Mouse (Mus musculus) ZHBTc4 (cell line): ENCODE results near the gene Fbl.
"Not testable (repeated sequence)": the region's sequence is repeated elsewhere in the genome, so short reads cannot be mapped to it uniquely, and the experiment has no call there.

Source experiments
- DNase-seq: peaks from one replicate; pipeline ENCODE4 v3.0.0-alpha.2; 2011; ENCODE audit warnings: low read depth, low spot score

Gene Fbl

GRCm38 (mm10) chr7:28191903-28192302 is 22.4 kb downstream of the Fbl start:
- DNase-seq, result no peak

- peak; percentile 85 for DNase-seq
Measured at GRCm38 (mm10) chr7:28195414-28196098, 26.0 kb downstream of the Fbl start.

- DNase-seq, result no peak
Measured at GRCm38 (mm10) chr7:28196528-28196927, 27.0 kb downstream of the Fbl start.

DNA sequence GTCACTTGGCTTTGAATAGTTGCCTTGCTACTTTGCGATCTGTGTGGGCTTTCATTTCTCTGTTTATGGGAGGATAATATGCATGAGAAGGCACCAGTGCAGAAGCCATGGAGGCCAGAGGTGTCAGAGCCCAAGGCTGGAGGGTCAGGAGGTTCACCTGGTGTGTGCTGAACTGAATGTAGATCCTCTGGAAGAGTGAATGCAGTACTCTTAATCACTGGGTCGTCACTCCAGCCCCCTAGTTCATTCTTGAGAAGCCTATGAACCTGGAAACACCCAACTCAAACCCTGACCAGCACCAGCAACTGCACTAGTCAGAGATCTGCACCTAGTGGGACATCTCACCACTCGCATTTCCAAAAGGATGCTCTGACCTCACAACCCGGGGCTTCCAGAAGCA is 29.5 kb downstream of the Fbl start:
- no peak for DNase-seq

- DNase-seq, result peak; percentile 68
Measured at GRCm38 (mm10) chr7:28203207-28204108, 33.9 kb downstream of the Fbl start.

GRCm38 (mm10) chr7:28206044-28206600 is 36.6 kb downstream of the Fbl start:
- DNase-seq, result no peak

GRCm38 (mm10) chr7:28208396-28208987 is 39.0 kb downstream of the Fbl start:
- no peak for DNase-seq

GRCm38 (mm10) chr7:28208988-28209508 is 39.5 kb downstream of the Fbl start:
- peak; percentile 94 for DNase-seq

- peak; percentile 52 for DNase-seq
Measured at GRCm38 (mm10) chr7:28210731-28211130, 41.2 kb downstream of the Fbl start.

GRCm38 (mm10) chr7:28214142-28214541 is 44.6 kb downstream of the Fbl start:
- peak; percentile 94 for DNase-seq

- DNase-seq, result peak; percentile 73
Measured at GRCm38 (mm10) chr7:28215950-28216349, 46.4 kb downstream of the Fbl start.

GRCm38 (mm10) chr7:28217811-28218210 is 48.3 kb downstream of the Fbl start:
- DNase-seq, result not testable (repeated sequence)

DNA sequence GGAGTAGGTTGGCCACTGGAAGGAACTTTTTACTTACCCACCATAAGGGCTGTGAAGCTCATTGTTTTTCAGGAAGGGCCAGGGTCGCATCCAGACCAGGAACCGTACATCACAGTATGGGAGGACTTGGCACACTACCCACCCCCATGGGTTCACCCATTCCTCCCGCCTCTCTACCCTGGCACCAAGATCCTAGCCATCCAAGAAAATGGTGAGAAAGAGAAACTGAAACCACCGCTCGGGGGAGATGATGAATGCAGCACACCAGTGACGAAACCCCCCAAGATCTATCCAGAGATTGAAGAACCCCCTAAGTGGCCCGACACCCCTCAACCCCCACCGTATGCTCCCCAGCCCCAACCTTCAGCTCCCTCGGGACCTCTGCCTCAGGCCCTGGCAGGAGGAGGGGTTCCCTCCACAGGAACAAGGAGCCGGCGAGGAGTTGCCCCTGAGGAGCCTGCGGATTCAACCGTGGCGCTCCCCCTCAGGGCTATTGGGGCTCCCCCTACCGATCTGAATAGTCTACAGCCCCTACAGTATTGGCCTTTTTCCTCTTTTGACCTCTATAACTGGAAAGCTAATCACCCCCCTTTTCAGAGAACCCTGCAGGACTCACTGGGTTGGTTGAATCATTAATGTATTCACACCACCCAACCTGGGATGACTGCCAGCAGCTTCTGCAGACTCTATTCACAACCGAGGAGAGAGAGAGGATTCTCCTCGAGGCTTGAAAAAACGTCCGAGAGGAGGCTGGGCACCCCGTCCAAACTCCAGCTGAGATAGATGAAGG is 49.6 kb downstream of the Fbl start:
- DNase-seq, result not testable (repeated sequence)

GRCm38 (mm10) chr7:28226836-28227235 is 57.3 kb downstream of the Fbl start:
- DNase-seq, result peak; percentile 63

- peak; percentile 55 for DNase-seq
Measured at GRCm38 (mm10) chr7:28227421-28227820, 57.9 kb downstream of the Fbl start.
